Mouse (Mus musculus): ENCODE results near the gene Taok1. TPM values are rescaled to one million over a fixed set of nuclear protein-coding genes. Genes with fewer than 3 reads are reported as not detected.

Gene Taok1
- polyA plus RNA-seq, 1 experiment from 2014 or later, result 16.9 TPM

GRCm38 (mm10) chr11:77508068-77509021 lies 99.3 kb downstream of the Taok1 start:
- no peaks in the 10 kb centered on the region for H3K79me2 ChIP-seq (ENCODE audit: inconsistent target)
- no peak overlapping the region for H3K4me3 ChIP-seq (ENCODE audit: inconsistent target)
- H3K27ac ChIP-seq, result no peak overlapping the region
- H3K36me3 ChIP-seq (ENCODE audit: inconsistent target), result peaks cover 34% of the 10 kb centered on the region
- 31% methylated on average over 48 of the region's 49 CpGs for WGBS (ENCODE audit: missing documents)

- Histone ChIP-seq H3K4me3 (ENCODE audit: inconsistent target) (no peak overlapping the region), H3K79me2 (ENCODE audit: inconsistent target) (no peaks in the 10 kb centered on the region), H3K36me3 (ENCODE audit: inconsistent target) (peaks cover 43% of the 10 kb centered on the region), H3K27ac (no peak overlapping the region)
- WGBS (ENCODE audit: missing documents), result 74% methylated on average over 4 of the region's 4 CpGs
Measured at GRCm38 (mm10) chr11:77507426-77507825, 100.2 kb downstream of the Taok1 start.

GRCm38 (mm10) chr11:77506941-77507340 lies 100.7 kb downstream of the Taok1 start:
- WGBS (ENCODE audit: missing documents), result 100% methylated on average over 6 of the region's 6 CpGs
- Histone ChIP-seq H3K36me3 (ENCODE audit: inconsistent target) (peaks cover 44% of the 10 kb centered on the region), H3K4me3 (ENCODE audit: inconsistent target) (no peak overlapping the region), H3K79me2 (ENCODE audit: inconsistent target) (no peaks in the 10 kb centered on the region), H3K27ac (no peak overlapping the region)

GRCm38 (mm10) chr11:77506273-77506672 lies 101.3 kb downstream of the Taok1 start:
- WGBS (ENCODE audit: missing documents), result 94% methylated on average over 10 of the region's 14 CpGs

GRCm38 (mm10) chr11:77505291-77505980 lies 102.2 kb downstream of the Taok1 start:
- Histone ChIP-seq H3K27ac (no peak overlapping the region), H3K79me2 (ENCODE audit: inconsistent target) (no peaks in the 10 kb centered on the region), H3K36me3 (ENCODE audit: inconsistent target) (peaks cover 44% of the 10 kb centered on the region), H3K4me3 (ENCODE audit: inconsistent target) (no peak overlapping the region)
- 90% methylated on average over 22 of the region's 22 CpGs for WGBS (ENCODE audit: missing documents)

More at GRCm38 (mm10) chr11:77506273-77506672, 101.3 kb downstream of the Taok1 start:
- no peaks in the 10 kb centered on the region for H3K79me2 ChIP-seq (ENCODE audit: inconsistent target)
- H3K27ac ChIP-seq, result no peak overlapping the region
- H3K4me3 ChIP-seq (ENCODE audit: inconsistent target), result no peak overlapping the region
- H3K36me3 ChIP-seq (ENCODE audit: inconsistent target), result peaks cover 44% of the 10 kb centered on the region

GRCm38 (mm10) chr11:77504377-77504776 lies 103.2 kb downstream of the Taok1 start:
- WGBS (ENCODE audit: missing documents), result 95% methylated on average over 19 of the region's 19 CpGs
- no peak overlapping the region for H3K4me3 ChIP-seq (ENCODE audit: inconsistent target)
- H3K79me2 ChIP-seq (ENCODE audit: inconsistent target), result peaks cover 4% of the 10 kb centered on the region; the same call in 1 of the 2 replicates
- H3K36me3 ChIP-seq (ENCODE audit: inconsistent target), result peaks cover 55% of the 10 kb centered on the region
- no peak overlapping the region for H3K27ac ChIP-seq

GRCm38 (mm10) chr11:77503511-77503910 lies 104.1 kb downstream of the Taok1 start:
- Histone ChIP-seq H3K27ac (no peak overlapping the region), H3K4me3 (ENCODE audit: inconsistent target) (no peak overlapping the region), H3K36me3 (ENCODE audit: inconsistent target) (peaks cover 57% of the 10 kb centered on the region), H3K79me2 (ENCODE audit: inconsistent target) (peaks cover 13% of the 10 kb centered on the region)
- WGBS (ENCODE audit: missing documents), result 89% methylated on average over 3 of the region's 3 CpGs

GRCm38 (mm10) chr11:77502481-77502880 lies 105.1 kb downstream of the Taok1 start:
- WGBS (ENCODE audit: missing documents), result 92% methylated on average over 6 of the region's 6 CpGs
- H3K4me3 ChIP-seq (ENCODE audit: inconsistent target), result no peak overlapping the region
- H3K79me2 ChIP-seq (ENCODE audit: inconsistent target), result peaks cover 23% of the 10 kb centered on the region
- H3K27ac ChIP-seq, result no peak overlapping the region
- peaks cover 57% of the 10 kb centered on the region for H3K36me3 ChIP-seq (ENCODE audit: inconsistent target)

- Histone ChIP-seq H3K36me3 (ENCODE audit: inconsistent target) (peaks cover 55% of the 10 kb centered on the region), H3K27ac (no peak overlapping the region), H3K4me3 (ENCODE audit: inconsistent target) (no peak overlapping the region), H3K79me2 (ENCODE audit: inconsistent target) (peaks cover 28% of the 10 kb centered on the region)
- 89% methylated on average over 4 of the region's 4 CpGs for WGBS (ENCODE audit: missing documents)
Measured at GRCm38 (mm10) chr11:77501971-77502370, 105.6 kb downstream of the Taok1 start.

GRCm38 (mm10) chr11:77501392-77501791 lies 106.2 kb downstream of the Taok1 start:
- 16% methylated on average over 5 of the region's 5 CpGs for WGBS (ENCODE audit: missing documents)
- Histone ChIP-seq H3K79me2 (ENCODE audit: inconsistent target) (peaks cover 34% of the 10 kb centered on the region), H3K27ac (no peak overlapping the region), H3K36me3 (ENCODE audit: inconsistent target) (peaks cover 49% of the 10 kb centered on the region; the same call in 1 of the 2 replicates), H3K4me3 (ENCODE audit: inconsistent target) (no peak overlapping the region)

GRCm38 (mm10) chr11:77500361-77501325 lies 107.0 kb downstream of the Taok1 start:
- Histone ChIP-seq H3K27ac (no peak overlapping the region), H3K36me3 (ENCODE audit: inconsistent target) (peaks cover 46% of the 10 kb centered on the region; the same call in 1 of the 2 replicates), H3K4me3 (ENCODE audit: inconsistent target) (no peak overlapping the region), H3K79me2 (ENCODE audit: inconsistent target) (peaks cover 42% of the 10 kb centered on the region)
- 87% methylated on average over 17 of the region's 17 CpGs for WGBS (ENCODE audit: missing documents)

GRCm38 (mm10) chr11:77499354-77499753 lies 108.3 kb downstream of the Taok1 start:
- peaks cover 33% of the 10 kb centered on the region; the same call in 1 of the 2 replicates for H3K36me3 ChIP-seq (ENCODE audit: inconsistent target)
- no peak overlapping the region for H3K27ac ChIP-seq
- WGBS (ENCODE audit: missing documents), result 95% methylated on average over 7 of the region's 7 CpGs
- peaks cover 55% of the 10 kb centered on the region for H3K79me2 ChIP-seq (ENCODE audit: inconsistent target)
- no peak overlapping the region for H3K4me3 ChIP-seq (ENCODE audit: inconsistent target)

GRCm38 (mm10) chr11:77498261-77499139 lies 109.1 kb downstream of the Taok1 start:
- Histone ChIP-seq H3K36me3 (ENCODE audit: inconsistent target) (peaks cover 25% of the 10 kb centered on the region; the same call in 1 of the 2 replicates), H3K79me2 (ENCODE audit: inconsistent target) (peaks cover 61% of the 10 kb centered on the region), H3K4me3 (ENCODE audit: inconsistent target) (no peak overlapping the region), H3K27ac (no peak overlapping the region)
- WGBS (ENCODE audit: missing documents), result 92% methylated on average over 12 of the region's 12 CpGs
